Mouse (Mus musculus): ENCODE measurements around the gene Map3k1.

The Map3k1 gene

GRCm38 (mm10) chr13:111808637-111809465, at the start of gene Map3k1:
Map3k1 (minus strand) TSS chr13:111808993.
- DNase-seq (ENCODE audit: low spot score in 2 of 2), result peak; percentile 51 to 56

- no peak for DNase-seq (ENCODE audit: low spot score in 2 of 2)
Observed at GRCm38 (mm10) chr13:111856786-111857455, 48.1 kb upstream of the Map3k1 start.

GRCm38 (mm10) chr13:111856232-111856631, 47.4 kb upstream of the Map3k1 start:
- DNase-seq (ENCODE audit: low spot score in 2 of 2), result no peak

- no peak for DNase-seq (ENCODE audit: low spot score in 2 of 2)
Observed at GRCm38 (mm10) chr13:111852451-111853224, 43.8 kb upstream of the Map3k1 start.

GRCm38 (mm10) chr13:111850046-111850837, 41.4 kb upstream of the Map3k1 start:
- no peak for DNase-seq (ENCODE audit: low spot score in 2 of 2)

- DNase-seq (ENCODE audit: low spot score in 2 of 2), result no peak
Observed at GRCm38 (mm10) chr13:111845471-111845870, 36.7 kb upstream of the Map3k1 start.

- DNase-seq (ENCODE audit: low spot score in 2 of 2), result no peak
Observed at GRCm38 (mm10) chr13:111844313-111844712, 35.5 kb upstream of the Map3k1 start.

GRCm38 (mm10) chr13:111835787-111836186, 27.0 kb upstream of the Map3k1 start:
- no peak for DNase-seq (ENCODE audit: low spot score in 2 of 2)

GRCm38 (mm10) chr13:111834613-111835012, 25.8 kb upstream of the Map3k1 start:
- DNase-seq (ENCODE audit: low spot score in 2 of 2), result no peak

GRCm38 (mm10) chr13:111829473-111829872, 20.7 kb upstream of the Map3k1 start:
- DNase-seq (ENCODE audit: low spot score in 2 of 2), result no peak

GRCm38 (mm10) chr13:111827481-111827880, 18.7 kb upstream of the Map3k1 start:
- no peak for DNase-seq (ENCODE audit: low spot score in 2 of 2)

- no peak for DNase-seq (ENCODE audit: low spot score in 2 of 2)
Observed at GRCm38 (mm10) chr13:111824178-111824577, 15.4 kb upstream of the Map3k1 start.

GRCm38 (mm10) chr13:111821727-111822375, 13.1 kb upstream of the Map3k1 start:
- DNase-seq (ENCODE audit: low spot score in 2 of 2), result no peak

- no peak for DNase-seq (ENCODE audit: low spot score in 2 of 2)
Observed at GRCm38 (mm10) chr13:111819618-111820385, 11.0 kb upstream of the Map3k1 start.

- DNase-seq (ENCODE audit: low spot score in 2 of 2), result no peak
Observed at GRCm38 (mm10) chr13:111819106-111819505, 10.3 kb upstream of the Map3k1 start.

- DNase-seq (ENCODE audit: low spot score in 2 of 2), result no peak
Observed at GRCm38 (mm10) chr13:111818216-111818903, 9.6 kb upstream of the Map3k1 start.

GRCm38 (mm10) chr13:111817773-111818172, 9.0 kb upstream of the Map3k1 start:
- no peak for DNase-seq (ENCODE audit: low spot score in 2 of 2)

GRCm38 (mm10) chr13:111816431-111816830, 7.6 kb upstream of the Map3k1 start:
- DNase-seq (ENCODE audit: low spot score in 2 of 2), result no peak

- no peak for DNase-seq (ENCODE audit: low spot score in 2 of 2)
Observed at GRCm38 (mm10) chr13:111815486-111815885, 6.7 kb upstream of the Map3k1 start.

GRCm38 (mm10) chr13:111815017-111815416, 6.2 kb upstream of the Map3k1 start:
- DNase-seq (ENCODE audit: low spot score in 2 of 2), result no peak

Measured in right cerebral cortex, postnatal 36 days (tissue).